Mouse (Mus musculus): ENCODE results near the gene Fam131c. TPM values are rescaled to one million over a fixed set of nuclear protein-coding genes. Genes with fewer than 3 reads are reported as not detected.

Gene Fam131c
- total RNA-seq (2021) = 1 to 10 TPM in 1 of 2 experiments, under 1 TPM in 1; 0.94 to 2.9 TPM

DNA sequence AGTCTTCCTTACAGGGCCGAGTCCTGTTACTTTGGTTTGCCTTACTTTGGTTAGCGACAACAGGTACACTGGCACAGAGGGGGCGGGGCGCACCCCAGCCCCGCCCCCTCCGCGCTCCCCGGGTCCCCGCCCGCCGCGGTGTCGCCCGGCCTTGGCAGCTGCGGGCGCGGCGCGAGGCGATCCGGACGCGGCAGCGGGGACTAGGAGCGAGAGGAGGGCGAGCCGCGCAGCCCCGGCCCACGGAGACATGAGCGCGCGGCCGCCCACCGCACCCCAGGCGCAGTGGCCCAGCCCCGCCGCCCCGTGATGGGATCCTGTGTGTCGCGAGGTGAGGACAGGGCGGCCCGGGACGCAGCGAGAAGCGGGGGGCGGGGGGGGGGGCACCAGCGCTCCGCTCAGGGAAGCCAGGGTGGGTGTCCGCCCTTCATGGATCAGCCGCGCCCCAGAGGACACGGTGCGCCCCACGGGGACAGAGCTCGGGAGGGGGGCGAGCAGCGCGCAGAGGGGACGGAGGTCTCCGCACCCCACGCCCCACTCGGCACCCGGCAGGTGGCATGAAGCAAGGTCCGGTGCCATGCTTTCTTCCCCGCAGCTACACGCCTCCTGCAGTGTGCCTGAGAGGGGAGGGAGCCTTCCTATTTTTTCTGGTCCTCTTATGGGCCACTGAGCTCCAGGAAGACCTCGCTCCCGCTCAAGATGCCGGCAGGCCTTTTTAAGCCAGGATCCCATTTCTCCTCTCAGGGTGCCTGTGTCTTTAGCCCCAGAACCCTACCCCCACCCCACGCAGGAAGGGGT is at the start of gene Fam131c:
Gene Fam131c (plus strand): TSS at position 224 of the 795 bp plus-strand sequence.
- no peak for DNase-seq
- intact Hi-C loops (cut with DNase I) = no loop called here

DNA sequence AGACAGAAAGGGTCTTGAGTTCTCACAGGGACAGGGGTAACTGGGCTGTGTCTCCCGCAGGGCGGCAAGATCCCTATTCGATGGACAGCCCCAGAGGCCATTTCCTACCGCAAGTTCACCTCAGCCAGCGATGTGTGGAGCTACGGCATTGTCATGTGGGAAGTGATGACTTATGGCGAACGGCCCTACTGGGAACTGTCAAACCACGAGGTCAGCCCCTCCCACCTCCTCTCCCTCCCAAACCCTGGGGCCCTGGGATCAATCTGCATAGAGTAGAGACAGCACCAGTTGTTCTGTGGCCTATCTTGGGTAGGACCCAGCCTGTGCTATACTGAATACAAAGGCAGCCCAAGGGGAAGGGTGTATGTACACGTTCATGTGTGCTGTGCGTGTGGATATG is 45.5 kb upstream of the Fam131c start:
- intact Hi-C loops (cut with DNase I) = no loop called here
- no peak for DNase-seq

DNA sequence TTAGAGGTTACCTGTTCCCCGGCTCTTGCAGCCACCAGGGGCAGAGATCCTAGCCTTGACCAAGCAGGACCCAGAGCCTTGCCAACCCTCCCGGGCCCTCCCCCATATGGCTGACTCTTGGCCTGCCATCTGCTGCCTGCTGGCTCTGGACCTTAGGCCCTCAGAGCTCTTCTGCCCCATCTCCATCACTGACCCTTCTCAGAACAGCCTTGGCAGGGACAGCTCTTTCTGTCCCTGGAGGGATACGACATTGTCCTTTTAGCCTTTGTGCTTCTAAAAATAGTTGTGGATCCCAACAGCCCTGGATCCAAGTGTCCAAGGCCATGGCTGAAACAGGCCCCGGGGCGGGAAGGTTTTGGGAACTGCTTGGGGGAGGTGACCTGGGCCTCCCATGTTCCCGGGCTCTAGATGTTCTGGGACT is 43.2 kb upstream of the Fam131c start:
- DNase-seq = peak; percentile 50 to 63
- intact Hi-C loops (cut with DNase I) = loop anchor here (5.0 kb wide), 1 partner anchor 38 kb away; no protein-coding TSS in a partner anchor

GRCm38 (mm10) chr4:141325636-141326035 is 42.4 kb upstream of the Fam131c start:
- intact Hi-C loops (cut with DNase I) = loop anchor here (5.0 kb wide), 1 partner anchor 37 kb away; no protein-coding TSS in a partner anchor
- peak; percentile 50 to 55 for DNase-seq

GRCm38 (mm10) chr4:141327075-141327474 is 40.9 kb upstream of the Fam131c start:
- DNase-seq = no peak
- intact Hi-C loops (cut with DNase I) = loop anchor here (5.0 kb wide), 1 partner anchor 35 kb away; no protein-coding TSS in a partner anchor

GRCm38 (mm10) chr4:141328742-141329141 is 39.3 kb upstream of the Fam131c start:
- intact Hi-C loops (cut with DNase I) = loop anchor here (5.0 kb wide), 1 partner anchor 34 kb away; no protein-coding TSS in a partner anchor
- no peak for DNase-seq

DNA sequence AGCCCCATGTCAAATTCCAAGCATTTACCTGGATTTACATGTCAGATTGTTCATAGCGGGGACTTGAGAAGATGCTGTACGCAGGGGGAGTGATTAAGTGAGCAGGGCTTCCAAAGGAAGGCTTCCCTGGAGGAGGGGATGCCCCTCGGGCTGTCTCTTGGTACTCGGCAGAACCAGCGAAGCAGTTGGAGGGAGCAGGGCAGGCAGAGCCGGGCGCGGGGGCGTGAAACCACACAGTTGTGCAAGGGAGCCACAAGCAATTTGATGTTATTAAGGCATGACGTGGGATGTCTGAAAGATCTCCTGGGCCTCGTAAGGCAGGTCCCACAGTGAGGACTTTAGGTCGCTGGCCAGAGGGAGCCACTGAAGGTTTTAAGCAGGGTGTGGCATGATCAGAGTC is 38.1 kb upstream of the Fam131c start:
- DNase-seq = no peak
- intact Hi-C loops (cut with DNase I) = loop anchor here (5.0 kb wide), 1 partner anchor 32 kb away; no protein-coding TSS in a partner anchor

- DNase-seq = no peak
- intact Hi-C loops (cut with DNase I) = no loop called here
Observed at GRCm38 (mm10) chr4:141331446-141331845, 36.6 kb upstream of the Fam131c start.

DNA sequence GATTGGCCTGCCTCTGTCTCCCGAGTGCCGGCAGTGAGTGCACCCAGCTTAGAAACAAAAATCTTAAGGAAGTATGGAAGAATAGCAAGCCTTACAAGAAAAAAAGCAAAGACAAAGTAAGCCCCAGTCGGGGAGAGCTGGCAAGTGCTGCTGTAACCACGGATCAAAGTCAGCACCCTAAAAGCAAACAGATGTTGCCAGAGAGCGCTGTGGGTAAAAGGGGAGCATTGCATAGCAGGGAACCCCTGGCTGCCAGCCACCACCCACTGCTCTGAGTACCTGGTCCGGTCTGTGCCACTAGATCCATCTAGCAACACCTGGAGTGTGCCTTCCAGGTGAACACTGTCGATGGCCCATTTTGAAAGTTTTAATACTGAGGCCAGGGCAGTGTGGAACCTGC is 35.8 kb upstream of the Fam131c start:
- DNase-seq = no peak
- intact Hi-C loops (cut with DNase I) = no loop called here

DNA sequence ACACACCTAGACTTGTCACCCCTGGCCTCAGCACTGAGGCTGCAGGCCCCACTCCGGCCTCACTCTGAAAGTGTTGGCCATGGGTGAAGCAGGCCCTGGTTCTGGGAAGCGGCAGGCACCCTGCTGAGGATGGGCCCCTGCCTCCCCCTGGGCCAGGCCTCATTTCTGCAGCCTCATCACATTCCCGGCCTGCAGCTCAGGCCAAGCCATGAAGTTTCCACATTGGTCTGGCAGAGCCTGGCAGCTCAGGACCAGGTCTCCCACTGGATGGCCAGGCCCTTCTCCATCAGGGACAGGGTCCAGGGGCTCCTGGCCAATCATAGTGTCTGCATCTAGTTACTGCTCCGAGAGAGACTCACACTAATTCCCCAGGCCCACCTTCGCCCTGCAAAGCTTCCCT is 33.3 kb upstream of the Fam131c start:
- DNase-seq = no peak
- intact Hi-C loops (cut with DNase I) = no loop called here

DNA sequence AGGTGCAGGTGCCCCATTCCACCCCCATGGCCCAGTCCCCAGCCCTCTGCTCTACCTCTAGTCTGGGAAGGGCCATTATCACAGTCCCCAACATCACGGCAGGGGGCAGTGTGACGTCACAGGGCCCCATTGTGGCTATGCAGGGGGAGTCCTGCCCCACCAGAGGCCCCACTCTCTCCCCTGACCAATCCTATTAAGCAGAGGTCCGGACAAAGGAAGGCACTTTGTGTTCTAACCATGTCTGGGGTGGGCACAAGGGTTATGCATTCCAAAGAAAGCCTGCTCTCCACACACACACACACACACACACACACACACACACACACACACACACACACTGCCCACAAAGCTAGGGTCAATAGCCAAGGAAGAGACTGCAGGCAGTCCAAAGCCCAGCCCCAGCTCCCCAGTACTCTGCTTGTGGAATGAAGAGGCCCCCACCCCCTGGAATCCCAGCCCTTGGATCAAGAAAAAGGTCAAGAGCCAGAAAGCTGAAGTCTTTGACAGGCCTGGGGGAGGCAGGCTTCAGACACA is 32.7 kb upstream of the Fam131c start:
- intact Hi-C loops (cut with DNase I) = no loop called here
- DNase-seq = no peak

DNA sequence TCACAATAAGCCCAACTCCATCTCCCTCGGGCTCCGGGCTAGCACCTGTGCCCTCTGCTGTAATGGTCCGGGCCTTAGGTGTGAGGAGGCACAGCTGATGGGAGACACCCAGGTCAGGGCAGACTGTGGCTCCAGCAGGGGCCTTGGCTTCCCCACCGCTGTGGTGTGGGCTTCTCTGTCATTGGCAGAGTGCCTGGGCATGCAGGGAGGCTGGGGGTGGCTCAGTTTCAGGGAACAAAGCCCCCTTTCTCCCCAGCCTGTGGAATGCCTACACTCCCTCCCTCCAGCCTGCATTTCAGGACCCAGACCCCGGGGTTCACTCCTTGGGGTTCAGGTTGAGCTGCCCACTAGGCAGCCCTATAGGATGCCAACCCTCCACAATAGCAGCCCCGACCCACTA is 31.8 kb upstream of the Fam131c start:
- DNase-seq = no peak
- intact Hi-C loops (cut with DNase I) = no loop called here

DNA sequence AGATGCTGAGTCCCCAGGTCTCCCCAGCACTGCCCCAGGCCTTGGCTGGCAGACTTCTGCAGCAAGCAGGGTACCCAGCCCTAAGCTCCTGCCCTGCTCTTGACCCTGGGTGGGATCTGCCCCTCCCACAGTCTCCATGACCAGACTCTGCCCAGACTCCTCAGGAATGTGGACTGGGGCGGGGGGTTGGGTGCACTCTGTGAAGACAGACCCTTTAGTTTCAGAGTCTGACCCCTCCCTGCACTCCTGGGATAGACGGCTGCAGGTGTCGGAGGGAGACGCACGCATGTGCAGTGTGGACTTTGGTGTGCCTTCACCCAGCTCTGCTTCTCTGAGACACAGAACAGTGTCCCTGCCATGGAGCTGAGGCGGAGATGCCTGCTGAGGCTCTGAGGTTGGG is 30.0 kb upstream of the Fam131c start:
- DNase-seq = no peak
- intact Hi-C loops (cut with DNase I) = no loop called here

GRCm38 (mm10) chr4:141338853-141339252 is 29.2 kb upstream of the Fam131c start:
- intact Hi-C loops (cut with DNase I) = no loop called here
- DNase-seq = peak in 1 of 2 experiments; percentile 34

DNA sequence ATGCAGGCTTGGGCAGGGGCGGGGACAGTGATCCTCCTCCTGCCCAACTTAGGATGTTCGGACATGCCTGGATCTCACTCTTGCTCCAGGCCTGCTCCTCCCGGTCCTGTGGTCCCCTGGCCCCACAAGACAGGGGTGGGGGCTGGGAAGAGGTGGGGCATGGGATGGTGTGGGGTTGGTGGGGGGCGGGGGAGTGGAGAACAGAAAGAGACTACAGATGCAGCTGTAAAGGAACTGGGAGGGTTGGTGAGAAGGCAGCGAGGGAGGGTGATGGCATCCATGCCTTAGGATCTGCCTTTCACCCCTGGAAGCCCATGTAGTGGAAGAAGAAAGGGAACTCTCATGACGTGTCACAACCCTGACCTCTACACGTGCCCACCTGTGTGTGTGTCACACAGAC is 26.5 kb upstream of the Fam131c start:
- DNase-seq = no peak
- intact Hi-C loops (cut with DNase I) = no loop called here

- DNase-seq = no peak
- intact Hi-C loops (cut with DNase I) = no loop called here
Observed at GRCm38 (mm10) chr4:141343515-141343914, 24.5 kb upstream of the Fam131c start.

DNA sequence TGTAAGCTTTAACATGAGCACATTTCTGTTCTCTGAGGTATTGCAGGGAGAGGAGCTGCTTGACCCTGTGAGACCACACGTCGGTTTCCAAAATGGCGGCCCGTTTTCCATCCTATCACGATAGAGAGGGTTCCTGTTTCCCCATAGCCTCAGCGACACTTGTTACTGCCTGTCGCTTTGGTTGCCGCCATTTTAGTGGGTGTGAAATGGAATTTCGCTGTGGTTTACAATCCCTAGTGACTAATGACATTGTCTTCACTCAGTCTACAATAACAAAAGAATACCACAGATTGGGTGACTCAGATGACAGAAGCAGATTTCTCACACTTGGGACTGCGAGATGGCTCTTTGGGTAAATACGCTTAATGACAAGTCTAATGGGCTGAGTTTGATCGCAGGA is 22.8 kb upstream of the Fam131c start:
- intact Hi-C loops (cut with DNase I) = no loop called here
- no peak for DNase-seq

- intact Hi-C loops (cut with DNase I) = no loop called here
- DNase-seq = no peak
Observed at GRCm38 (mm10) chr4:141347365-141347797, 20.6 kb upstream of the Fam131c start.

DNA sequence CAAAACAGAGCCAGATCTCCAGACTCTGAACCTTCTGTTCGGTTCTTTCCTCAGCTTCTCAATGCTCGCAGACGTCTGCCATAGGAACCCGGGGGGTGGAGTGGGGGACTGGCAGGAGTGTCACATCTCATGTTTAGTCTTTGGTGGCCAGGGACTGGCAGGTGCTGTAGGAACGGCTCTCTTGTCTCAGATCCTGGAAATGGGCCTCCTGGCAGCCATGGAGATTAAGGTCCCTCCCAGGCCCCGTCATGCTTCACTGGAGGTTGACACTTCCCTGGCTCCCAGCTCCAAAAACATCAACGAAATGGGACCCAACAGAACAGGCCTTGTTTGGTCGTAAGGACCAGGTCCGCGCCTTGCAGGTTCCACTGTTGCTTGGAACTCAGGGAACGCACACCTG is 19.4 kb upstream of the Fam131c start:
- intact Hi-C loops (cut with DNase I) = no loop called here
- no peak for DNase-seq

GRCm38 (mm10) chr4:141350015-141350414 is 18.0 kb upstream of the Fam131c start:
- intact Hi-C loops (cut with DNase I) = no loop called here
- no peak for DNase-seq

DNA sequence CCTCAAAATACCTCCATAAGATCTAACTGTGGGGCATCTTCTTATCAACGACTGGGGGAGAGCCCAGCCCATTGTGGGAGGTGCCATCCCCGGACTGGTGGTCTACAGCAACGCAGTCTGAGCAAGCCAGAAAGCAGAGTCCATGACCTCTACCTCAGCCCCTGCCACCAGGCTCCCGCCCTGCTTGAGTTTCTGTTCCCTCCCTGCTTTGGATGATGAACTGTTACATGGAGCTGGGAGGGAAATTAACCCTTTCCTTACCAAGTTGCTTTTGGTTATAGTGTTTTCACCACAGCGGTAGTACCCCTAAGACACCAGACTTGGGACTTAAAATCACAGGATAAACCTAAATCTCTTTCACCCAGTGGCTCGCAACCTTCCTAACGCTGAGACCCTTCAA is 16.0 kb upstream of the Fam131c start:
- intact Hi-C loops (cut with DNase I) = no loop called here
- DNase-seq = no peak

GRCm38 (mm10) chr4:141352986-141353385 is 15.0 kb upstream of the Fam131c start:
- intact Hi-C loops (cut with DNase I) = no loop called here

More at GRCm38 (mm10) chr4:141352986-141353385, 15.0 kb upstream of the Fam131c start:
- no peak for DNase-seq

Measured in heart, postnatal 10 days (tissue).